Mouse (Mus musculus): ENCODE data around the gene Pacsin2.

DNA sequence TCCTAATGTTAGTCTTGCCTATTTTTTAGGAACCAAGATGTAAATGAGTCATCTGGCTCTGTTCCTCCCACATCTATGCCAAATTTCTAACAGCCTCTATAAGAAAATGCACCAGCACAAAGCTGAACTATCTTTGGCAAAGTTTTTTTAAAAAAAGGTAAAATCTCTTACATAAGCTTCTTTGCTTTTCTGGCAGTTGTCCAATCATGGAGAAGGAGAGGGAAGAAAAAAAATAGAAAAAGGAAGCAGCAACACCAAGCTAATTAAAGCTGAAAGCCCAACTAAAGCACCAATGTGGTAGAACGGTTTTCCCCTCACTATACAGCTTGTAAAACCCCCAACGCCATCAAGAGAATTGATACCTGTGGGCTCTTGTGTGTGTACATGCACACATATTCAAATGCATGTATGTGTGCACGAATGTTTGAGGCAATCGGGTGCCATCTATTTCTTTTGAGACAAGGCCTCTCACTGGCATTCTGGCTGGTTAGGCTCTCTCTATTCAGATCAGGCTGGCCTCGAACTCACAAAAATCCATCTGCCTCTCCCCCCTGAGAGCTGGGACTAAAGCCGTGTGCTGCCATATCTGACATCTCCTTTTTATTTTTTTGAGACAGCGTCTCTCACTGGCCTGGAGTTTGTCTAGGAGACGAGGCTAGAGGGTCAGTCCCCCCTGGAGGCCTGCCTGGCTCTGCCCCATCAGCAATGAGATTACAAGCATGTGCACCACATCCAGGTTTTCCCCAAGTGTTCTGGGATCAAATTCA is 28.9 kb downstream of the Pacsin2 start:
- TF ChIP-seq POLR2A (IDR thresholded peaks at IDR 0.05; ENCODE audit: low read depth, low read length), result no peak
- TF ChIP-seq CTCF (IDR thresholded peaks at IDR 0.05; ENCODE audit: borderline replicate concordance, insufficient read depth, low read length), result no peak

Measured in embryonic fibroblast, embryonic 13.5 days (primary cell).